Mouse (Mus musculus) gastrocnemius, postnatal 10 days (tissue): ENCODE measurements around the gene Fndc7. TPM values are rescaled to one million over a fixed set of nuclear protein-coding genes. Genes with fewer than 3 reads are reported as not detected.
"Not testable (repeated sequence)": the region's sequence is repeated elsewhere in the genome, so short reads cannot be mapped to it uniquely, and the experiment has no call there.

Source experiments
- DNase-seq: peaks from one replicate; pipeline ENCODE4 v3.0.0; 2021; ENCODE audit warnings: mixed read lengths
- total RNA-seq, 2 experiments: library from RNA; stranded (reverse); gene quantifications; 2 replicates each; pipeline ENCODE4 v1.2.3; 2021

Gene Fndc7
- total RNA-seq, 2 experiments from 2014 or later, result 0.07 to 0.34 TPM

- DNase-seq, result peak; percentile 34
Measured at GRCm38 (mm10) chr3:108855371-108855770, 34.4 kb downstream of the Fndc7 start.

DNA sequence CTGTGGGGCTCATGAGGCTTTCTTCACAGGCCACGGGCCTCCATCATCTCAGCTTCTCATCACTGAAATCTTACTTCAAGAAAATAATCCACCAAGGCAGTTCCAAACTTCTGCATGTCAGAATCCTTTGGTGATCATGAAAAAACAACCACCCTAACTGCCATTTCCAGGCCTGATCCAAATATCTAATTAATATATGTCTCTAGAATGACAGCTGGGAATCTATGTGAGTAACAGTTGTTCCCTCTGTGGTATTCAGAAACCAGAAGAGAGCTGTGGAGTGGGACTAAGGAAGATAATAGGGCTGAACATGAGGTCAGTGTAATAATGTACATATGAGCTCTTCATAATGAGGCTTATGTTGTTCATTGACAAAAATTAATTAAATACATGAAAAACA is 36.5 kb downstream of the Fndc7 start:
- no peak for DNase-seq

- peak; percentile 35 for DNase-seq
Measured at GRCm38 (mm10) chr3:108851996-108852697, 37.7 kb downstream of the Fndc7 start.

DNA sequence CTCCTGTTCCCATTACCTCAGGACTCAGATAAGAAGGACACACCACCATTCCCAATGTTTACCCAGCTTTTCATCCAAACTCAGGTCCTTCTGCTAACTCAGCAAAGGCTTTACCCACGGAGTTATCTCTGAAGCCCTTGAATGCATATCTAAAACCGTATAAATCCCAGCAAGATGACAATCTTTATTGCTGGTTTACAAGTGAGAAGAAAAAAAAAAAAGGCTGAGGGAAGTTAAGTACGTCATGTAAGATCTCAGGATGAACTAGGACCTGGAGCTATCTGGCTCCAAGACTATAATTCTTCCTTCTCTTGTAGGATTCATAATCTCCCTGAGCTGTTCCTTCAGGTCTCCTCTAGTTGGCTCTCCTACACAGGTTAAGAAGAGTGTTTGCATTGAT is 38.3 kb downstream of the Fndc7 start:
- DNase-seq, result no peak

DNA sequence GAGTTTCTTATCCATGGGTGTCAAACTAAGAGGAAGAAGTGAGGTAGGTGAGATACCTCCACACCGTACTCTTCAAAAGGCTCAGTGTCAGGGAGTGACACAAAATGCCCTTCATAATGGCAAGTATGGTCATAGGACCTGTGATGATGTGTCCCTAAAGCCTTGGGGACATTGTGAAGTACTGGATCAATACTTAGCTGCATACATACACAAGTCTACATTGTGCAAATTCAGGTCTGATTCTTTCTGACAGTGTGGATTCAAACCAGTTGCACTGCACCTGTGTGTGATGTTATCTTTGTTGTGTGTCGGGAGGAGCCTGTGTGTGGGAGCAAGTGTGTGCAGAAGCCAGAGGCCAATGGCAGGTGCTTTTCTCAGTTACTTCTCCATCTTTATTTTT is 38.7 kb downstream of the Fndc7 start:
- DNase-seq, result no peak

GRCm38 (mm10) chr3:108850506-108850905 is 39.3 kb downstream of the Fndc7 start:
- peak; percentile 29 for DNase-seq

DNA sequence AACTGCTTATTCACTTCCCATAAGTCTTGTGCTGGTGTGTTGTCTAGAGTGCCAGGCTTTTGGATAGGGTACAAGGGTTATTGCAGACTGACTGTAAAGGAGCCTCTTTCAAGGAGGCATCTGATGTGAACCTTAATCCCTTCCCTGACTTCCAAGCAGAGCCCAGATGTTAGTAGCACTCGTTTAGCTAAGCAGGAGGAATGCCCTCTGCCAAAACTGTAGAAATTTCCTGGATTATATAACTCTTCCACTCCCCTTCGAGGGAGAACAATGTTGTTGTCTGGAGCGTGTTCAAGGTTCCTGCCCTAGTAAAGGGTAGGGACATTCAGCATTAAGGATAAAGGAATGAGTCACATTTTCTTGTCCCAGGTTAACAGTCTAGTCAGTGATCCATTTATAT is 43.2 kb downstream of the Fndc7 start:
- DNase-seq, result no peak

- no peak for DNase-seq
Measured at GRCm38 (mm10) chr3:108844521-108844920, 45.3 kb downstream of the Fndc7 start.

- no peak for DNase-seq
Measured at GRCm38 (mm10) chr3:108844026-108844425, 45.8 kb downstream of the Fndc7 start.

DNA sequence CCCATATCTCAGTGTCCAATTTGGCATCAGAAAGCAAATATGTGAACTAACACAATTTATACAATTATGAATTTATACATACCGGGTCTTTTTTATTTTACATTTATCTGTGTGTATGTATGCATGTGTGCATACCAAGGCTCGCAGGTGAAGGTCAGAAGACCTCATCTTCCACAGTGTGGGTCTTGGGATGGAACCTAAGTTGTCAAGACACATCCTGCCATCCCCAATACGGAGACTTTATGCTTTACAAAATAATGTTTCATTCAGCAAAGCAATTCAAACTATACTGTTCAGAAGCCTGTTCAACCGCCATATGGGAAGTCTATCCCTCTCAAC is 49.1 kb downstream of the Fndc7 start:
- no peak for DNase-seq

- peak; percentile 100 for DNase-seq
Measured at GRCm38 (mm10) chr3:108840000-108840715, 49.6 kb downstream of the Fndc7 start, which contains the start of gene Stxbp3. TSS of gene Stxbp3 (minus strand) at chr3:108840526.

DNA sequence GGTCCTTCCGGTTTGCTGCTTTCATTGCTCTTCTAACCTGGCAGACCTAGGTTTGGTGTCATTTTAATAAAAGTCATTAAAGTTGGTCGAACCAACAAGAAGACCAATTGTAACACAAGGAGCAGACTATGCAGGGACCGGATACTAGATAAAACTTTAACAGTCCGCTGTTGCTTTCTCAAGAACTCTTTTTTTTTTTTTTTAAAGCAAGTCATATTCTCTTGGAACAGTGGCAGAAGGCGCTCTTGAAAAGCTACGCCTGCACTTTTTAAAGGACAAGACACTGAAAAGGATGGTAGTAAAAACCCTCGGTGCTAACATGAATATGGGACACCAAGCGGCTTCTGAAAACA is 50.2 kb downstream of the Fndc7 start:
- DNase-seq, result no peak

GRCm38 (mm10) chr3:108838980-108839379 is 50.8 kb downstream of the Fndc7 start:
- no peak for DNase-seq

DNA sequence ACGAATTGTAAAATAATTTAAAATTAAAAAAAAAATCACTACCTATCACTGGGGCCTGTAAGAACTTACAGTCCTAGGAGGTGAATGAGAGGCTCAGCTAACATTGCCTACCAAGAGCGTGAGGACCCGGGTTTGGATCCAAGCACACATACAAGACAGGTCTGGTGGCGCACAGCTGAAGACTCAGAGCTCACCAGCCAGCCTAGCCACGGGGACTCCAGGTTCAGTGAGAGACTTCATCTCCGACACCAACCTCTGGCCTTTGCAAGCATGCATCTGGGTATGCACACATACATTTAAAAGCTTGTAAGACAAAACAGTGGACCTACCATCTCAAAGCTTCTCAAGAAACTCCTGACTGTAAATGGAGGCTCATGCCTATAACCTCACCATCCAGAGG is 52.9 kb downstream of the Fndc7 start:
- no peak for DNase-seq

DNA sequence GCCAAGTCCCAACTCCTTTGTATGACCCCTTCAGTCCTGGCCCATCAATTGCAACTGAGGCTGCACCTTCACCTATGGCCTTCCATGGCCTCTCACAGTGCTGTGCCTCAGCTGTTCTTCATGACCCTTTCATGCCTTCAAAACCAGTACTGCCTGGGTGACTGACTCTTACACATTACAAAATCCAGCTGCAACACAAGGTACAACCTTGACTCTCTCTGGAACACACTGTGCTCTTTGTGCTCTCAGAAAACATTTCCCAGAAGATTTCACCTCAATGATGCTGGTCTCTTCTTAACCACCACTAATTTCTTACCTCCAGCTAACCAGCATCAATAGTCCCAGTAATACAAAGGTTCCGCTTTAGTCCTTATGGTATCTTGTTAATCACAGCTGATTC is 56.1 kb downstream of the Fndc7 start:
- DNase-seq, result not testable (repeated sequence)

GRCm38 (mm10) chr3:108831750-108832149 is 58.1 kb downstream of the Fndc7 start:
- DNase-seq, result no peak

GRCm38 (mm10) chr3:108830493-108830892 is 59.3 kb downstream of the Fndc7 start:
- peak; percentile 47 for DNase-seq

- DNase-seq, result no peak
Measured at GRCm38 (mm10) chr3:108815631-108816030, 74.2 kb downstream of the Fndc7 start.

GRCm38 (mm10) chr3:108810747-108811263 is 79.0 kb downstream of the Fndc7 start:
- DNase-seq, result no peak

DNA sequence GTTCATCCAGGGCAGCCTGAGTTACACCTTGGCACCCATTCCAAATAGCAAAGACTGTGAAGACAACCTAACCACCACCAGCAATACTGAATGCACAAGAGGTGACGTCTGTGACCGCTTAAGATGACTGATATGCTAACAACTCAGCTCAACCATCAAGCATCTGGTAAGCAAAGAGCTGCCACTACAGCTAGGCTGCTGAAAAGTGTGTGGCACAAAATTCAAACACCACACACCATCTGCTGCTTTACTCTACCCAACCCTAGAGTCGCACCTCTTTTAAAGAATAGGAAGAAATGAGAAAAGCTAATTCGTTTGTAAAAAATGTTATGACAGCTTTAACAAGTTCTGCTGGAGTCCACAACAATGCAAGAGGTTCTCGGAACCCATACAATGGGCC is 84.2 kb downstream of the Fndc7 start:
- no peak for DNase-seq
